Mouse (Mus musculus) cerebellum, adult 2 months (tissue): Measurements from ENCODE around the gene Ciapin1.

Experiments
- CTCF ChIP-seq: fragments of 200-500 bp; IDR thresholded peaks from 2 replicates; pipeline ENCODE4 v1.5.1; 2011; ENCODE audit warnings: low read depth, mild to moderate bottlenecking, control low read depth, low read length, moderate library complexity, borderline replicate concordance; ENCODE audit not compliant: insufficient read depth
- POLR2A ChIP-seq: fragments of 200-500 bp; IDR thresholded peaks from 2 replicates; pipeline ENCODE4 v1.6.1; 2011; ENCODE audit warnings: low read length, control low read depth, borderline replicate concordance; ENCODE audit not compliant: insufficient read depth

- TF ChIP-seq CTCF: no peak
- no peak for TF ChIP-seq POLR2A
Measured at GRCm38 (mm10) chr8:94875096-94875870, 37.1 kb upstream of the Ciapin1 start.
